Mouse (Mus musculus): ENCODE measurements around the gene Edaradd.

DNA sequence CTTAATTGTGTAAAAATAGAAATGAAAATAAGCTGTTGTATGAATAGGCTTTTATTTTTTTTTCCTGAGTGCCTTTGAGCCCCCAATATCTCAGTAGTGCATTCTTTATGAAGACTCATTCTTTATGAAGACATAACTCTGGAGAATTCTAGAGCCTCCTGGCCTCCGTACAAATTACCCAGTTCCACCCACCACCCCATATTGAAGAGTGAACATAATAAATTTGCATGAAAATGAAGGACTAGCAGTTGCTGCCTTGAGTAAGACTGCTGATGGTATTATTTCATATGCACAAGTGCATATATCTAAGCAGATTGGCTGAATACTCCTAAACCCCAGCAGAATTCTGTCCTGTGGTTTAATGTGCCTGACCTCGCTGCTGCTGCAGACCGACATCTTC, 80.7 kb downstream of the Edaradd start:
- no peak for TF ChIP-seq EP300 (IDR thresholded peaks at IDR 0.05; ENCODE audit: low read depth)
- TF ChIP-seq CTCF (IDR thresholded peaks at IDR 0.05; ENCODE audit: low read depth) = no peak

All from heart, postnatal 0 days (tissue).